Mouse (Mus musculus) naive thymus-derived CD4-positive, alpha-beta T cell, adult 2 months (primary cell): ENCODE measurements around the gene Crebrf.

Experiments
- DNase-seq: peaks from one replicate; pipeline ENCODE4 v3.0.0-alpha.2; 2011; ENCODE audit warnings: low read depth

Gene Crebrf

DNA sequence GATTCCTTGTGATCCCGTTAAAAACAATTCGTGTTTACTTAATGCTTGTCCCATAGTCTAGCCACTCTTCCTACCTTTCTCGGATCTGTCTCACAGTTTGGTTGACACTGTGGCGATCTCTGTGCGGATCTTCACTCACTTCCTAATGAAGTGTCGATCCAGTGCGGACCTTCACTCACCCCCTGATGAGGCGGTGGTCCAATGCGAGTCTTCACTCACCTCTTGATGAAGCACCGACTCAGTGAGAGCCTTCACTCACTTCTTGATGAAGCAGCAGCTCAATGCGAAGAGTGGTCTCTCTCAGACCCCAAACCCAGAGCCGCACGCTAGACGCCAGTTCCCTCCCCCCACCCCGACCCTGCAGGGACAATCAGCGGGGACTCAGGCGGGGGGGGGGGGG, 110.7 kb downstream of the Crebrf start:
- DNase-seq: no peak
